Mouse (Mus musculus): ENCODE results near the gene F3. TPM values are rescaled to one million over a fixed set of nuclear protein-coding genes. Genes with fewer than 3 reads are reported as not detected.

Gene F3
- 10 to 100 TPM in 1 of 2 experiments, 1 to 10 TPM in 1; 7.9 to 16.6 TPM for total RNA-seq (2021)
- long read RNA-seq, experiment 1, transcript F3-201 (6 exons, 1,872 nt) = major isoform, 13 of 13 reads
- long read RNA-seq, experiment 1, partial matches to known transcripts = 0 of 13 reads
- long read RNA-seq, experiment 1, other reads (novel, unspliced or antisense) = 0 of 13 reads
- long read RNA-seq, experiment 2, transcript F3-201 (6 exons, 1,872 nt) = major isoform, 17 of 19 reads
- long read RNA-seq, experiment 2, partial matches to known transcripts = 0 of 19 reads
- long read RNA-seq, experiment 2, other reads (novel, unspliced or antisense) = 2 of 19 reads

DNA sequence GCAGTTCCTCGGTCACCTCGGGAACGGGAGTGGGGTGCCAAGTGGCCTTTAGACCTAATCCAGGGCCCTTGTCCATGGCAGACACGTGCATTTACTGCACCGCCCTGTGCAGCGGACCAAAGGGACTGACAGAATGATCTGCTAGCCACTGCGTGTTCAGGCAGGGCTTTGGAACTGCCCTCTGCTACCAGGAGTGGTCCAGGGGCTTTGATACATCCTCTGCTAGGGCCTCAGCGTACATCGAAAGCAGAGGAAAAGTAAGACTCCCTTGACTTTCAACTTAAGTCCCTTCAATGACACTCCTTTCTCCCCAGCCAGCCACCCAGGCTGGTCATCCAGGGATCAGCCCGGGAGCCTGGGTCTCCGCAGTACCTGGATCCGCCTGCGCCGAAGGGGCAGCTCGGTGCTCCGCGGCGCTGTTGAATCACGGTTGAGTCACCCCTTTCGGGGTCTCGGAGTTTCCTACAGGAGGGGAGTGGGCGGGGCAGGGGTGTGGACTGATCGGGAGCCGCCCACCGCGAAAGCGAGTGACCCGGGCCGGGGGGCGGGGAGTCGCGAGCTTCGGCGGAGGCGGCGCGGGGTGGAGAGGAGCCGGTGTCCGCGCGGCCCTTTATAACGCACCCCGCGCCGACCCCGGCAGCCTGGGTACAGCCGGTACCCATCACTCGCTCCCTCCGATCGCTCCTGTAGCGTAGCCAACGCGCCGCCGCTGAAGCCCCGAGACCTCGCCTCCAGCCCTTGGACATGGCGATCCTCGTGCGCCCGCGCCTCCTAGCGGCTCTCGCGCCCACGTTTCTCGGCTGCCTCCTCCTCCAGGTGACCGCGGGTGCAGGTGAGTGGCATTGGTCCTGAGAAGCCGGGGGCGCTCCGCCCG lies at the start of gene F3:
Gene F3 (plus strand): TSS at position 567 of the 874 bp plus-strand sequence.
- DNase-seq (ENCODE audit: low spot score in 2 of 2) = peak; percentile 75 to 77

- no peak for DNase-seq (ENCODE audit: low spot score in 2 of 2)
Observed at GRCm38 (mm10) chr3:121678935-121679334, 44.4 kb upstream of the F3 start.

- DNase-seq (ENCODE audit: low spot score in 2 of 2) = no peak
Observed at GRCm38 (mm10) chr3:121679443-121679842, 43.9 kb upstream of the F3 start.

DNA sequence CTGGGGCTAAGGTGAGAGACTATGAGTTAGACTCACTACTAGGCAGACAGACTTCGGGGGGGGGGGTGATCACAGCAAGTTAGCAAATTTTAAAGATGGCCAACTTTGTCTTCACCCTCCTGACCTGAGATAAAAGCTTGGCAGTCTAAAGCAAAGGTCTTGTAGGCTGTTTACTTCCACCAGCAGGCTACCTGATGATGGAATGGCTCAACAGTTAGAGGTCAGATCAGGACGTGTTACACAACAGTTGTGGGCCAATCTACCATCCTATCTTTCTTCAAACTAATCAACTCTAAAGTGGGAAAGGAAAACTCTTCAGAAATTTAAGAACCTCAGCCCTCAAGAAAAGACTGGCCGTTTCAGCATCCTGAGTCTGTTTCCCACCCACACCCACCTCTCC lies 43.1 kb upstream of the F3 start:
- DNase-seq (ENCODE audit: low spot score in 2 of 2) = no peak

DNA sequence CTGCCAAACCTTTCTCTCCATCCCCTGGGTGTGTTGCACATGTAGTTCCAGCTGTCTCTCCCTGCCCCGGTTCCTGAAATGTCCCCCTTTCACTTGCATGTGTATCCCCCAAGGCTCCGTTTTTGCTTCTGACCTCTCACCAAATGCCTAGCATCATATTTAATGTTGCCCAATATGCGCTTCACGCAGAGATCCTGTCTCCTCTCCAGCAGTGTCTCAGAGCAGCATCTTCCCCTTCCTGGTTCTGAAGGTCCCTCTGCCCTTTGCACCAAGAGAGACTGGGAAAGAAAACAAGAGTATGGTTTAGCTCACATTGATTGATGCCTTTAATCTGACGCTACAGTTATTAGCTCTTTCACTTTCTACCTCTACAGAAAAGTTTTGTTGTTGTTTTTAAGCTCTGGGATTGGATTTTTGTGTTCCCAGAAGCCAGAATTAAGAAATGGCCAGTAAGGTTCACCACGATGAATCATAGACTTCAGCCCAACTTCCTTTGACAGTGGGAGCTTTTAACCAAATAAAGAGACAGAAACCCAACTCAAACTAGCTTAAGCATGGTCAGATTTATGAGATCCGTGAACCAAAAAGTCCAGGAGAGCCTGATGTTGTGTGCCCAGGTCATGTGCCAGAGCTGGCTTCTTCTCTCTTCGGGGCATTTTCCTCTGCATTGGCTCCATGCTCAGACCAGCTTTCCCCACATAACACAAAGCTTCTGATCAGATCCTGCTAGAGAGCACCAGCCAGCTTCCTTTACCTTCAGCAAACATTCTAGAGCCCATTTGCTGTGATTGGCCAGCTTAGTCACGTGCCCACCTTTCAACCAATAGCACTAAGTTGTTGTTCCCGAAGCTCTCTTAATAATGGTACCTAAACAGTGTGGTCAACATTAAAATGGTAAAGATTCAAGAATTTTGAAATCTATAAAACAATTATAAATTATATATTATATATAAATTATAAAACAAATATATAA lies 40.6 kb upstream of the F3 start:
- no peak for DNase-seq (ENCODE audit: low spot score in 2 of 2)

DNA sequence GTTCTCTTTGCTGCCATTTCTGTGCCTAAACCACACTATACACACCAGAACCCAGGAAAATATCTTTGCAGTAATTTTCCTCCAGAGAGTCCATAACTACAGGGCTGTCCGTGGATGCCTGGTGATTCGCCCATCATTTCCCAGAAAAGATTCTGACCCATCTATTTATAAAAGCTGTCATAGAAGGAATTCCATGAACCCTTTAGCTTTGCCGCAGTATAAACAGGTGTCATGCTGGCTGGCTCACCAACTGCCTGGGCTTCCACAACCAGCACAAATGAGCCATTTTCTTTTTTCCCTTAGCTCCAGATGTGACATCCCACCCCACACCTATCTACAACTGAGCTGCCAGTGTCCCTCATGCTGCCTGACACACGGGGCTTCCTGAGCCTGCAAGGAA lies 38.8 kb upstream of the F3 start:
- no peak for DNase-seq (ENCODE audit: low spot score in 2 of 2)

GRCm38 (mm10) chr3:121684963-121685362 lies 38.4 kb upstream of the F3 start:
- DNase-seq (ENCODE audit: low spot score in 2 of 2) = no peak

DNA sequence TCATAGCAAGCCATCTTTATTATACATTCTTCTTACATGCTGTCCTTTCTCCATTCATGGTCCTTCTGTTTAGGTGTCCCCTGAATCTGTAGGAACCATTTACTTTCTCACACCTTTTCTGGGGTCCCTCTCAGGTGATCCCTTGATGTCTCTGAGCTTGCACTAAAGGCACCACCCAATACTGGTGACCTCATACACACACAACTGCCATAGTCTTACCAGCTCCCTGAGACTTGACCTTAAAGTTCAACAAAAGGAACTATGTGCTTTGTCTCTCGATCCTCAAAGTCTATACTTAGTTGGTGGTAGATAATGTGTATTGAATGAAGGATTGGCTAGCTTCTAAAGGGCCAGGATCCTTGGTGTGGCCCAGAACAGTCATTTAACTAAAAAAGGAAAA lies 37.4 kb upstream of the F3 start:
- DNase-seq (ENCODE audit: low spot score in 2 of 2) = no peak

DNA sequence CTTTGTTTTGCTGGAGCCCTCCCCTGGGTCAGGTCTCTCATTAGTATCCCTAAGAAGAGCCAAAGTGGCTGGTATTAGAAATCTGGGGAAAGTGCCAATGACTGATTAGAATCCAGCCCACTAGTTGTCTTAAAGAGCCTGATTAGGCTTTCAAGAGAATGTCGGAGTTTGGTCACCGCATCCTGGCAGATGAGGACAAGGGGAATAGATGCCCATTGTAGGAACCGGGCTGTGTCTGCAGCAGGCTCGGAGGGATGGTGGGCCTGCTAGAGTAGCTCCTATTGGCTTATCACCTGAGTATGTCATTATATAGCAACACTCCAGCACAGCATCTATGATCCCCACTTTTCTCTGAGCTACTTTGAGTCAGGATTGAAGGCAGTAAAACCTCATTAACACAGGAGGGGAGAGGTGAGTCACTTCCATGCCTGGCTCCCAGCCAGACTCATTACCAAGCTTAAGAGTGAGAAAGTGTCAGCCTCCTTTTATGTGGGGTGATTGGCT lies 36.9 kb upstream of the F3 start:
- DNase-seq (ENCODE audit: low spot score in 2 of 2) = no peak

DNA sequence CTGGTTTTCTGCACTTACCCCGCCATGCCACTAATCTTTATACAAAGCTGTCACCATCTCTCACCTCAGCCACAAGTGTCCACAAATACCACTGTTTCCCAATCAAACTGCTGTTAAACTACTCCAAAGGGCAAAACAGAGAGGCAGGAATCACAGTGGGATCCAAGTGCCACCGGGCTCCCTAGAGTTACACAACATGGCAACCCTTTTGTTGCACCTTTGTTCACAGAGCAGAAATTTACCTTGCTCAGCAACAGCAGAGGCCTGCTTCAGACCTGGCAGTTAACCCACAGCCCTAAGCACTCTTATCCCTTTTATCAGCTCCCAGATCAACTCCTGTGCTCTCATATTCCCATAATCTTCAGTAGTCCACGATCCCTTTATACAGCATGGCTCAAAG lies 35.6 kb upstream of the F3 start:
- DNase-seq (ENCODE audit: low spot score in 2 of 2) = no peak

- DNase-seq (ENCODE audit: low spot score in 2 of 2) = no peak
Observed at GRCm38 (mm10) chr3:121689029-121689428, 34.3 kb upstream of the F3 start.

- DNase-seq (ENCODE audit: low spot score in 2 of 2) = no peak
Observed at GRCm38 (mm10) chr3:121689697-121690096, 33.6 kb upstream of the F3 start.

DNA sequence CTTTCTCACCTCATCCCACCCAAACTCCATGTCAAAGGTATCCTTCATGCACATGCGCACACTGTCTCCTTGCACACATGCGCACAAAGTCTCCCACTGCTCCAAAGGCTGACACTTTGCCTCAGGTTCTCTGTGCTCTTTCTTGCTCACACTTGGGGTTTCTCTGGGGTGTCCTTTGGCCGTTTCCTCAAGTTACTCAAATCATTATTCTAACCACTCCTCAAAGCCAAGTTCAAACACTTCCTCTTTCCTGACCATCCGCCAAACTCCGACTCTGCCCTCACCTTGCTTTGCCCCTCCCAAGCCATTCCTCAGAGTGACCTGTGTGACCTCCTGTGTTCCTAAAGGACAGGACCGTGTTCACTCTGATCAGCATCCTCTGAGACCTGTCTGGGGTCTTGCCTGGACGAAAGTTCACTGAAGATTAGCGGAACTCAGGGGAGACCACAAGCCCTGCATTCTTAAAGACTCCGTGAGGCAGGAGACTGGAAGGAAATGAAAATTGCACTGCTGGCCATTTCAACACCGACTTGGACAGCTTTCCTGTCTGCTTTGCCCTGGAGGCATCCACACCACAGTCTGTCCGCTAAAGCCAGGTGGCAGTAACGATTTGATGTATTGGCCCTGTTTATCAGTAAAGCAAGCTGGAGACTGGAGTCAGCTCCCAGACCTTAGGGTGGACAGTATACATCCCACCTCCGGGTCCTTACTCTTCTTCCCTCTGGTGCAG lies 30.2 kb upstream of the F3 start:
- no peak for DNase-seq (ENCODE audit: low spot score in 2 of 2)

DNA sequence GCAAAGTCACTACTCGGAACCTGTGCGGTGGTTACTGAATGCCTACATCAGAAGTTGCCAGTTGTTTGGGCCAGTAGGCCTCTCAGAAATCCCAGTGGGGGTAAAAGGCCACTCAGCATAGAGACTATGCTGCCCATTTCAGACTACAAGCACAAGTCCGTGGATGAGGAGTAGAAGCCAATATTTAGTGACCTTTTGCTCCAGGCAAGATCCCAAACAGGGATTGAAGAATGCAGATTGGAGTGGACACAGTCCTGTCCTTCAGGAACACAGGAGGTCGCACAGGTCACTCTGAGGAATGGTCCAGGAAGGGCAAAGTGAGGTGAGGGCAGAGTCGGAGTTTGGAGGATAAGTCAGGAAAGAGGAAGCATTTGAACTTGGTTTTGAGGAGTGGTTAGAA lies 29.6 kb upstream of the F3 start:
- no peak for DNase-seq (ENCODE audit: low spot score in 2 of 2)

DNA sequence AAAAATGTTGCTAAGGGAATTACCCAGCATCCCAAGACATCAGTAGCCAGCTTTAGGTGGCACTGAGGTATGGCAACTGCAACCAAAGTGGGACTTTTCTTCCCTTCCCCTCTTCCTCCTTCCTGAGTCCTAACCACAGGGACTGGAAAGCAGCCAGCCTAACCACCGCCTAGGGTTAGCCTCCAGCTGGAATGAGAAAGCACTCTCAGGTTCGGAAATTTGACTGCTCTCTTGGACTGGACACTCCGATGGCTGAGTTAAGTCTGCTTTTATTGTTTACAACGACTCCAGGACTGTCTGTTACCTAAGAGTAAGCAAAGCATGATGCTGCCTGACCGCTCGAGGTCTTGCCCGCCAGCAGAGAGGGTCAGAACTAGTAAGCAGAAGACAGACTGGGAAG lies 26.2 kb upstream of the F3 start:
- no peak for DNase-seq (ENCODE audit: low spot score in 2 of 2)

- DNase-seq (ENCODE audit: low spot score in 2 of 2) = no peak
Observed at GRCm38 (mm10) chr3:121699401-121699800, 23.9 kb upstream of the F3 start.

DNA sequence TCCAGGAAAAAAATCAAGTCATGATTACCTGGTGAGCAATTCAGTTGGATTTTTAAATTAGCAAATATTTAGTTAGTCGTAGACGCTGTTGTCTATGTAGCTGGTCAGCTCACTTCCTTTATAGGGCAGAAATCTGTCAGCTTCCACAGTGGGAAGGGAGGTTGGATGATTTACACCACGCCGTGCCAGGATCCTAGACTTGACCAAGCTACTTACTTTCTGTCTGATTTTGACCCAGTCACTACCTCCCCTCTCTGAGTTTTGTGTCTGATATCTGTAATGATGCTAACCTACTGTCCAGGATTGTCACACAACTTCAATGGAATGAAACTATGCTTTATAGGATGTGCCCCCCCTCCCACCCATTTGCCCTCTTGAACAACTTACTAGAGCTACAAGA lies 23.5 kb upstream of the F3 start:
- no peak for DNase-seq (ENCODE audit: low spot score in 2 of 2)

- DNase-seq (ENCODE audit: low spot score in 2 of 2) = no peak
Observed at GRCm38 (mm10) chr3:121700364-121700952, 22.9 kb upstream of the F3 start.

DNA sequence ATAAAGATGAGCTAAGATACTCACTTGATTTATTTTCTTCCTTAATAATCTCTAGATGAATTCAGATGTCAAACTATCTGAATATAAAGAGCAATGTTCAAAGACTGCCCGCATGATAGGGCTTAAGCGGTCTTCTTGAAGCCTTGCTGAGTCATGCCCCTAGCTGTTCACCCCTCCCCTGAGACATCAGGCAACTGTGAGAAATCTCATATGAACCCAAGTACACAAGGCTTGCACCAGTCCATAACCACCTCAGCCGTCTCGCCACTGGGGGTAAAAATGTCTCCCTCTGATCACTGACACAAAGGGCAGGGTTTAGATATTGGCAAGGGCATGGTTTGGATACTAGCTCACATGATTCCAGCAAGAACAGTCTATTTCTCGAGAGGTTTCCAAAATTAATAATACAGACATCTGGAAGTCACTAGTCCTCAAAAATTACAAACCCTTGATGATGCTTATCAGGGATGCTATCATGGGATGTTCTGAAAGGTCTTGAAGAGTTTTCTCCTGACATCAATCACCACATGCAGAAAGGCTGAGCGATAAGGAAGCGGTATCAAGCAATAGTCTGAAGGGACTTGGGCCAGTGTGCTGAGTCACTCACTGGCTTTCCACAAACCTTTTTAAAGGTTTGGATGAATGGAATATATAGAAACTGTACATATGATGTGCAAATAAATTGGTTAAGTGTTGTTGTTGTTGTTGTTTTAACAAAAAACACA lies 20.0 kb upstream of the F3 start:
- no peak for DNase-seq (ENCODE audit: low spot score in 2 of 2)

Measured in adrenal gland, adult 18-20 months (tissue).